12 mouse cellular contexts compared by ENCODE assay signal in genomic region chr1:150583734-150584133, GRCm38 (mm10).
A peak's percentile ranks its signal among the peaks of the same experiment; 100 is the strongest.
DNase-seq lines count a peak whose midpoint lies in the region; ATAC-seq and TF ChIP-seq lines count a peak whose summit lies in the region.
"Had no signal": no experiment of that assay in that cellular context is flagged by ENCODE, and none has a peak within 500 bp of the region (broad histone marks: within the 10 kb centered on the region; RNA-seq: fewer than 3 reads in every experiment).

No protein-coding gene starts in this region.

- H3K36me3 ChIP-seq in hindbrain, embryonic 13.5 days = no peaks in the 10 kb centered on the region
- no peaks in the 10 kb centered on the region for H3K36me3 ChIP-seq in neural tube, embryonic 11.5 days (ENCODE audit: control insufficient read depth, insufficient read depth, low read length)

- H3K27ac ChIP-seq in hindbrain, embryonic 13.5 days = no peak overlapping the region
- H3K27ac ChIP-seq in neural tube, embryonic 11.5 days (ENCODE audit: low read depth, low read length) = no peak overlapping the region
- H3K27ac ChIP-seq: heart, embryonic 13.5 days; kidney, postnatal 0 days; limb, embryonic 13.5 days had no signal

- peak; percentile 14 to 19 for DNase-seq in cerebellum, postnatal 14 days
- DNase-seq in cerebellum, adult 9-10 months = no peak
- peak; percentile 69 for DNase-seq in brain, embryonic 14.5 days (ENCODE audit: low read depth)
- peak; percentile 39 for DNase-seq in neural tube, embryonic 11.5 days (ENCODE audit: low spot score)
- no peak for DNase-seq in adrenal gland, postnatal 25 days
- DNase-seq in urinary bladder, postnatal 4 days (ENCODE audit: low spot score in 2 of 2) = no peak
- no peak for DNase-seq in kidney, postnatal 36 days
- DNase-seq: lung, postnatal 10 days had no signal

- H3K9me3 ChIP-seq in hindbrain, embryonic 13.5 days = no peaks in the 10 kb centered on the region
- H3K9me3 ChIP-seq in neural tube, embryonic 11.5 days (ENCODE audit: control insufficient read depth, low read length) = no peaks in the 10 kb centered on the region
- H3K9me3 ChIP-seq: heart, embryonic 13.5 days; limb, embryonic 13.5 days had no signal

- H3K4me3 ChIP-seq in hindbrain, embryonic 13.5 days = no peak overlapping the region
- no peak overlapping the region for H3K4me3 ChIP-seq in neural tube, embryonic 11.5 days (ENCODE audit: low read depth, low read length)
- H3K4me3 ChIP-seq: heart, embryonic 13.5 days; limb, embryonic 13.5 days had no signal

- peak; percentile 74 for ATAC-seq in hindbrain, embryonic 13.5 days (ENCODE audit: low FRiP score)
- ATAC-seq in neural tube, embryonic 11.5 days (ENCODE audit: insufficient read depth, low FRiP score, low TSS enrichment) = peak; percentile 54; the same call in 1 of the 2 replicates

- peaks cover 79% of the 10 kb centered on the region for H3K27me3 ChIP-seq in hindbrain, embryonic 13.5 days
- no peaks in the 10 kb centered on the region for H3K27me3 ChIP-seq in neural tube, embryonic 11.5 days (ENCODE audit: control insufficient read depth, insufficient read depth, low read length)
- H3K27me3 ChIP-seq: heart, embryonic 13.5 days; limb, embryonic 13.5 days had no signal

- no peak for TF ChIP-seq CTCF in brain, embryonic 14.5 days (IDR thresholded peaks at IDR 0.05; ENCODE audit: borderline replicate concordance, extremely low read depth, insufficient read depth, insufficient read length)

- peak overlapping the region; percentile 6; the same call in 1 of the 2 replicates for H3K4me2 ChIP-seq in hindbrain, embryonic 13.5 days
- H3K4me2 ChIP-seq in neural tube, embryonic 11.5 days (ENCODE audit: low read depth) = no peak overlapping the region
- H3K4me2 ChIP-seq: heart, embryonic 13.5 days; limb, embryonic 13.5 days had no signal

- H3K9ac ChIP-seq in hindbrain, embryonic 13.5 days = no peak overlapping the region
- no peak overlapping the region for H3K9ac ChIP-seq in neural tube, embryonic 11.5 days (ENCODE audit: low read length)
- H3K9ac ChIP-seq: heart, embryonic 13.5 days; limb, embryonic 13.5 days had no signal

- WGBS in hindbrain, embryonic 13.5 days = 31% methylated on average over 8 of the region's 8 CpGs
- WGBS in neural tube, embryonic 11.5 days = 35% methylated on average over 8 of the region's 8 CpGs

- TF ChIP-seq POLR2A in brain, embryonic 14.5 days (IDR thresholded peaks at IDR 0.05; ENCODE audit: borderline replicate concordance, extremely low read depth, insufficient read depth, insufficient read length, poor library complexity, severe bottlenecking) = no peak

- H3K4me1 ChIP-seq in hindbrain, embryonic 13.5 days (replicated peaks) = peaks cover 5% of the 10 kb centered on the region
- H3K4me1 ChIP-seq in neural tube, embryonic 11.5 days (ENCODE audit: control insufficient read depth, insufficient read depth, low read length) = 0 out of 2 replicates have a peak, but pooled peaks cover 2% of the 10 kb centered on the region
- H3K4me1 ChIP-seq: limb, embryonic 13.5 days had no signal

Comparison
In these comparisons a context has a peak if more than half of its experiments do, and no peak if none do; other contexts are left out.
1. DNase-seq: peak in cerebellum, postnatal 14 days (2 of 2), brain, embryonic 14.5 days (single experiment) and neural tube, embryonic 11.5 days (single experiment); none in cerebellum, adult 9-10 months (single experiment), adrenal gland, postnatal 25 days (single experiment), urinary bladder, postnatal 4 days (0 of 2) and kidney, postnatal 36 days (0 of 2).